Mouse (Mus musculus): ENCODE data around the gene Aldh1a1. TPM values are rescaled to one million over a fixed set of nuclear protein-coding genes. Genes with fewer than 3 reads are reported as not detected.

Aldh1a1 gene
- polyA plus RNA-seq, 1 experiment = 0.33 TPM

DNA sequence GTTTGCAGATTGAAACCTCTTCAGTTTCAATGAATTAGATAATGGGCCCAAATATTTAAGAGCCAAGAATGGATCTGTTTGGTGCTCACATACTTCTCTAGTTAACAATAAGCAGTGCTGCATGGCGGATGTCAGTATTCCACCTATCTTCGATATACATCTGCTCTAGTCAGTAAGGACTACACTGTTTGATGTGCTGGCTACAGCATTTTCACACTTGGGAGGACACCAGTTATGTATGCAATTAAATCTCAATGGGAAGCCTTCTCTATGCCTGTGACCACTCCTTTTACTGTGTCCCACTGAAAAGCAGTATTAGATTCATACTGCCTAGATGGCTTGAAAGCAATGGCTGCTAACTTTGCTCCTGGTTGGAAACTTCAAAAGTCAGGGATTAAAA lies 111.4 kb downstream of the Aldh1a1 start:
- TF ChIP-seq GATA1 (IDR thresholded peaks at IDR 0.05; ENCODE audit: low read length) = no peak

DNA sequence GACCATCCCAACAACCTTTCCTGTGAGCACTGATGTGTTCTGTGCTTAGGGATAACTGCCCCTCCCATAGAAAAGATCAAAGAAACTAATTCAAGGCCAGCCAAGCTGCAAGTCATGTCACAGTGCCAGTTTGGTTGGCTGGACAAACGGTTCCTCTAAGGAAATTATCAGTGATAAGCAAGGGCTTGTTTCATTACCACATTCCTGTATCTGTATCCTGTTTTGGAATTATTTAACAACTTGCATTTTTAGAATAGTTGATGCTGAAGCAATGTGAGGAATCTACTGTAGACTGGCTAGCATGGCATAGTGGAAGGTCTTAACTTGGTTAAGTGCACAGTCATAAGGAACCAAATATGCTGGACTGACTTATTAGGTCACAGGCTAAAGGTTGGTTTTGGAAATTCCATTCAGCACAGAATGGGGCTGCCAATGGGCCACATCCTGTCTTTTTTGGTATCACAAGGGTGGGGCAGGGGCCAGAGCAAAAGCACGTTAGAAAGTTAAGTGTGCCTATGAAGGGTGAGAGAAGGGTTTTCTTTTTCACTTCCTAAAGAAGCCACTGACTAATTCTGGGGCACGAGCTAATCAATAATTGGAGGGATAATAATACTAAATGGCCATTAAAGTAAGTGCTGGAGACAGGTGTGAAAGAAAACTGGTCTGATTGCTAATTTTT lies 121.9 kb downstream of the Aldh1a1 start:
- TF ChIP-seq GATA1 (IDR thresholded peaks at IDR 0.05; ENCODE audit: low read length) = no peak

DNA sequence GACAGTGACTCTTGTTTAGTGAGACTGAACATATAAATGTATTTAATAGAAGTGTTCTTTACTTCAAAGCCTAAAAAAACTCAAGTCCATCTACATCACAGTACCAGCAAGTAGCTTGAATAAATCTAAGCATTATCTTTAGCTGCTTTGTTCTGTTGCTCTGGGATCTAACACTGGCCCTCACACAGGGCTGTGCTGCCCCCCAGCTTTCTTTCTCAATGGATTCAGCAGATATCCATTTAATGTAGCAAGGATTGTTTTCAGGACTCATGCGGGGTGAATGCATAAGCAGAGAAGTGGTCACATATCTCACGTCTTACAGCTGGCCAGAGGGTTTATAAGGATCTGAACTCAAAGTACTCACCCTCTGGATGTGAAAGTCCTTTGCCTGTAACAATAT lies 129.9 kb downstream of the Aldh1a1 start:
- no peak for TF ChIP-seq GATA1 (IDR thresholded peaks at IDR 0.05; ENCODE audit: low read length)

DNA sequence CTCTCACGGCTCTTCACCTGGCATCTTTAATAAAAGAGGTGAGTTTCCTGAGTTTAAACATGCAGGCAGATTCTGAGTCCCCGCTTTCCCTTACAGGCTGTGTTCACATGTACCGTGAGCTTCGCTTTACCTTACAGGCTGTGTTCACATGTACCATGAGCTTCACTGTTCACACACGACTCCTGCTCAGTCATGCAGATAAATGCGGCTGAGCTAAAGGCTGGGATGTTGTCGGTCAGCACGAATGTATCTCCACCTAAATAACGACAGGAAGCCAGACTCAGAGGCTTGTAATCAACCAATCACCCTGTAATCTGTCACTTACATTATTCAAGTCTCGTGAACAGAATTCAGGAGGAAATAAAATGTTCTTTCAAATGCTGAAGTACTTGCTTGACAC lies 130.9 kb downstream of the Aldh1a1 start:
- no peak for TF ChIP-seq GATA1 (IDR thresholded peaks at IDR 0.05; ENCODE audit: low read length)

DNA sequence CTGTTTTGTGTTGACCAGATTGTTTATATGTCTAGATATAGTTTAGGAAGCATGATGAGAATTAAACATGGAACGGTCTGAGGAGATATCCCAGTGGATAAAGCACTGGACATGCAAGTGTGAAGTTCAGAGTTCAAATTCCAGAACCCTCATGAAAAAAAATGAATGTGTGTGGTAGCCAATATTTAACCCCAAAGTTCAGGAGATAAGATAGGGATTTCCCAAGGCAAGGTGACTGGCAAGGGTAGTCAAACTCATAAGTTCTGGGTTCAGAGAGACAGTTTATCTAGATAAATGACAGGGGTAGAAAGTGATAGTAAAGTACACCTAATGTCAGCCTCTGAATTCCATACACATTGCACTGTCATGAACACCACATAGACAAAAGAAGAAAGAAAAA lies 138.5 kb downstream of the Aldh1a1 start:
- no peak for TF ChIP-seq GATA1 (IDR thresholded peaks at IDR 0.05; ENCODE audit: low read length)

DNA sequence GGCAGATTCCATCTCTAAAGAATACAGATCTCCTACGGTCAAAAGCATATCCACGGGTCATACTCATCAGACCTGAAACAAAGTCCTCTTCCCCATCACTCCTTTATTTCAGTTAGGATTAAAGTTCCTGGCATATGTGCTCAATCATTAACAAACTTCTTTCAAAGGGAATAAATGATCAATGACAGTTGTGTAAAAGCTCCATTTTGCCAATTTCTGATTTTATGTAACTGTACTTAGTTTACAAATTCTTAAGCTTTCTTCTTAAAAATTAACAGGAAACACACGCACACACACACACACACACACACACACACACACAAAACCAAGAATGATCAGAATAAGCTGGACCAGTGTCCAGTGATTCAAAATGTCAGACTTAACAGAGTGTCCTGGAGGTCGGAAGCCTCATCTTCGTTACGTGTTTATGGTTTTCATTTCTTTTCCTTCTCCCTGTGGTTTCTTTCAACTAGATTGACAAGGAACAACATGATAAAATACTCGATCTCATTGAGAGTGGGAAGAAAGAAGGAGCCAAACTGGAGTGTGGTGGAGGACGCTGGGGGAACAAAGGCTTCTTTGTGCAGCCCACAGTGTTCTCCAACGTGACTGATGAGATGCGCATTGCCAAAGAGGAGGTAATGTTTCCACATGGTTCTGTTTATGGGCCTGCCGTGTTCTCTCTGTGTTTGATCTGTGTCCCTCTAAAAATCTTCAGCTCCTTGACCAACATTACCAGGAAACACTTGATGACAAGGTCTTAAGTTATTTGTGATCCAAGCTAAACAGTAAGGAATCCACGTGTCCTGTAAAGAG lies 141.6 kb downstream of the Aldh1a1 start:
- no peak for TF ChIP-seq GATA1 (IDR thresholded peaks at IDR 0.05; ENCODE audit: low read length)

DNA sequence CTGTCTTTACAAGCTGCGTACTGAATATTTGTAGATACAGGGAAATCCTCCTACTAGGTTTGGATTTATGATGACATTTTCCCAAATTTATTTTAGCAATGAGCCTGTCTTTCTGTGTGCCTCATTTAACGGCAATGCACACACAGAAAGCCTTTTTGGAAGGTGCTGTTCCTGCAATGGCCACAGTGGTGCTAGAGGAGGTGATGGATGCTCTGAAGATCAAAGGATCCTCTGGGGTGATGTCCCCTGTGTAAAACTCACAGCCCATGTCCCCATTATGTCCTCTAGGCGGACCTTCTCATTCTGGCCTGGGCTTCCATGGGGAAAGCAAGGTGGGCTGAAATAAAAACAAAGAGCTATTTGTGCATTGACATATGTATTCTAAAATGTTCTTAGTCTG lies 151.8 kb downstream of the Aldh1a1 start:
- TF ChIP-seq GATA1 (IDR thresholded peaks at IDR 0.05; ENCODE audit: low read length) = no peak

DNA sequence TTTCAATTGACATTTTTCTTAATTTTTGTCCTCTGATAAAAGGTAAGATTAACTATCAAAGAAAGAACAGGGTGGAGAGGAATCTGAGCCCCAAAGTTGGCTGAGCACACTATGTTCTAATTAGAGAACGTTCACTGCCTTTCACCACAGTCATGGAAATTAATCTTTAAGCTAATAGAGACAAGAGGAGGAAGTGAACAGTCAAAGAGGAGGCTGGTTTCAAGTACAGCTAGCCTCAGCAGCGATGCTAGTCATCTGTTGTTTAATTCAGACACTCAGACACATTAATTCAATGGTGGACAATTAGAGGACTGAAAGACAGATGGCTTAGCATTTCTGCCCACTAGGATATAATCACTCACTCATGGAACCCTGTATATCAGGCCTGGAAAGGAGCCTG lies 157.5 kb downstream of the Aldh1a1 start:
- no peak for TF ChIP-seq GATA1 (IDR thresholded peaks at IDR 0.05; ENCODE audit: low read length)

DNA sequence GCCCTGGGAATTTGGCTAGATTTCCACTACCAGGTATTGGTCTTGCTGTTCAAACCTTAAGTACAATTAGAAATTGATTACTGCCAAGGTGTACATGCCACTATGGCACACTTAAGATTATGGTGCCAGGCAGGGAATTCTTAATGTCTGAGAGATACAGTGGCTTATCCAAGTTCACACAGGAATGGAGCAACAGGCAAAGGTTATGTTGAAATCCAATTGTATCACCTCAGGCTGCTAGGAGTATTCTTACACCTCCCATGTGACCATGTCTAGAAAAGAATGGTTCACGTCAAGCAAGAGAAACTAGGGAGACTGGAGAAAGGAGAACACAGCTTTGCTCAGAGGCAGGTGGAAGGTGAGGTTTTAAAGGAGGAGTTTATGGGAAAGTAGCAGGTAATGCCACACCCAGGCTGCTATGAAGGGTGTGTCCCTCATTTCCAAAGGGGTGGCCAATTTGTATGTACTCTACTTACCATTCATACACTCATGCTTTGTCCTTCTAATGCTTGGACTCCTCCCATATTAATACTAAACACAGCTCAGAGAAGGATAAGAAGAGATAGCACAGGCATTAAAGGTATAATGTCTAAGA lies 160.7 kb downstream of the Aldh1a1 start:
- TF ChIP-seq GATA1 (IDR thresholded peaks at IDR 0.05; ENCODE audit: low read length) = no peak

DNA sequence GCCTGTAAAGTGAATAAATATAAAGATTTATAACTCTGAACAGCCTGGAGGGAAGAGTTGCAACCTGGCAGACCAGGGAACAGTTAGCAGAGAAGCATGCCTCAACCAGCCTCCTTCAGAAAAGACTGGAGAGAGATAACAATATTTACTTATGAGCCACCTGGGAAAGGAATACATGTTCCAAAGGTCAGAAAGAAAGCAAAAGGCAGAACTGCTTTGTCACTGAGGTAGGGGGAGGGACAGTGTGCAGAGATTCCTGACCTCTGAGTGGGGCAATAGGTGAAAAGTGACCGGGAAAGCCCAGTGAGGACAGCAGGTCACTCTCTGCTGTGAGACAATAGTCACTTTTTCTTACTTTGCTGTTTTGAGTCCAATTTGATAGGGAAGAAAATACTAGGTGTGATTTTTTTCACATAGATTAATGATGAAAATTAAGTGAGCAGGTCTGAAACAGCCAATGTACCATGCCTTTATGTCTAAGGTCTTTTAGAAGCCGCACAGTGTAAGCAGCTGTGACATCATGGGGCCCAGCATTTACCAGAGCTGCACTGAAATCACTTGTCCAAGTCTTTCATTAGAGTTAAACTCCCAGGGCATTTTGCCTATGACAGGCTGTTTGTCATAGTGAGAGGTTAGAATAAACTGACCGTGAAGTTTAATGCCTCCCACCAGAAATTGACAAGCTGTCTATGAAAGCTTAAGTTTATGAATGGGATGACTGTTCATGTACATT lies 161.8 kb downstream of the Aldh1a1 start:
- TF ChIP-seq GATA1 (IDR thresholded peaks at IDR 0.05; ENCODE audit: low read length) = no peak

DNA sequence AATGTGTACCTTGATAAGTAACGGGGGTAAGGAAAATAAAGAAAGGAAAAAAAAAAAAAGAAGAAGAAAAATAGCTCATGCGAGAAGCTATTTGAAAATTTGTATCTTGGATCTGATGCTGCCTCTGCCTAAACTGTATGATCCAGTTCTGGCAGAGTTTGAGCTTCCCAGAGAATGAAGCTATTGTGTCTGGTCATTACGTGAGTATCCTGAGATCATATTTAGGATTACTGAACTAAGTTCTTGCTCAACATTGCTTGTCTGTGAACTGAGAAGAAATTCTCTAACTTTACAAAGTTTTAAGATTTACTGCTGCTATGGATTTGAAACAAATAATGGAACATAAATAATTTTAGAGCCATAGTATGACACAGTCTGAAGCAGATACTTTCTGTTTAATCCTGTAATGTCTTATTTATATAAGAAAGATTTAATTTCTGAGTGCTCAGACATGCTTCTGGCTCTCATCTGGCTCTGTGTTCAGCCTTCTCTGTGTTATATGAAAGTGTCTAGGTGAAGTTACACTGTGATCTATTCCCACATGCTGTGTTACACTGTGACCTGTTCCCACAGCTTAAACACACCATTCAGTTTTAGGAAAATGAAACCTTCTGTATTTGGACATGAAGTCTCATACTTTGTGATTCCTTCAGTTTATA lies 185.3 kb downstream of the Aldh1a1 start:
- no peak for TF ChIP-seq GATA1 (IDR thresholded peaks at IDR 0.05; ENCODE audit: low read length)

Other genes with a start within 250 kb of the Aldh1a1 start
- gene Anxa1, start 101.8 kb upstream of the Aldh1a1 start, polyA plus RNA-seq (2012) = not detected in 2 replicates
- gene Aldh1a7, start 234.8 kb downstream of the Aldh1a1 start, polyA plus RNA-seq (2012) = 0.03 and 0.06 TPM in 2 replicates